Mouse (Mus musculus) liver, embryonic 14.5 days (tissue): Measurements from ENCODE around the gene Mrc1. TPM values are rescaled to one million over a fixed set of nuclear protein-coding genes. Genes with fewer than 3 reads are reported as not detected.

Source experiments
- ATAC-seq: fragments of 200-750 bp; cut with Nextera tagmentation; 2 replicates; pipeline ENCODE4 v1.8.0; 2017; ENCODE audit warnings: moderate number of reproducible peaks, mild to moderate bottlenecking, moderate library complexity; ENCODE audit not compliant: insufficient read depth
- DNase-seq, 3 experiments: peaks; one replicate each; pipeline ENCODE4 v3.0.0-alpha.2; 2012 to 2013; ENCODE audit warnings: low read depth in 3 of 3, low spot score in 3 of 3
- H3K27ac ChIP-seq: fragments of 300-500 bp; sonication (generic); 2 replicates; pipeline ENCODE4 v1.5.1; 2014; ENCODE audit warnings: moderate library complexity, mild to moderate bottlenecking, control low read depth, inconsistent platforms
- H3K27me3 ChIP-seq: fragments of 300-500 bp; sonication (generic); 2 replicates; pipeline ENCODE4 v1.6.1; 2014; ENCODE audit warnings: mild to moderate bottlenecking, low read length, moderate library complexity; ENCODE audit not compliant: control insufficient read depth, insufficient read depth
- H3K36me3 ChIP-seq: fragments of 300-500 bp; sonication (generic); replicated peaks from 2 replicates; pipeline ENCODE4 v1.6.1; 2014; ENCODE audit warnings: low read depth; ENCODE audit not compliant: control insufficient read depth, insufficient read depth
- H3K4me1 ChIP-seq, 2 experiments: fragments of 200-500 bp in 1 of 2; fragments of 300-500 bp in 1 of 2; sonication (generic) in 1 of 2; replicated peaks; 2 replicates each; pipeline ENCODE4 v1.6.1; 2012 to 2014; ENCODE audit warnings: antibody characterized with exemption in 1 of 2, inconsistent platforms in 1 of 2, low read length in 1 of 2; ENCODE audit not compliant: control insufficient read depth in 2 of 2, insufficient read depth in 2 of 2
- H3K4me2 ChIP-seq: fragments of 300-500 bp; sonication (generic); 2 replicates; pipeline ENCODE4 v1.6.1; 2014; ENCODE audit warnings: low read depth, mild to moderate bottlenecking, control low read depth, moderate library complexity
- H3K4me3 ChIP-seq, 2 experiments: fragments of 200-500 bp in 1 of 2; fragments of 300-500 bp in 1 of 2; sonication (generic) in 1 of 2; 2 replicates each; pipeline ENCODE4 v1.5.1; 2012 to 2014; ENCODE audit warnings: low read depth in 2 of 2, low read length in 2 of 2, mild to moderate bottlenecking in 2 of 2, control low read depth in 1 of 2, inconsistent platforms in 1 of 2, moderate library complexity in 1 of 2; ENCODE audit not compliant: insufficient read depth in 1 of 2
- H3K9ac ChIP-seq: fragments of 300-500 bp; sonication (generic); replicated peaks from 2 replicates; pipeline ENCODE4 v1.6.1; 2014; ENCODE audit warnings: mild to moderate bottlenecking, control low read depth, moderate library complexity
- H3K9me3 ChIP-seq: fragments of 300-500 bp; sonication (generic); 2 replicates; pipeline ENCODE4 v1.6.1; 2016; ENCODE audit warnings: low read length, mixed read lengths; ENCODE audit not compliant: control insufficient read depth
- CTCF ChIP-seq: IDR thresholded peaks from 2 replicates; pipeline ENCODE4 v1.5.1; 2016; ENCODE audit warnings: antibody characterized with exemption, low read depth, control low read depth
- EP300 ChIP-seq: IDR thresholded peaks from 2 replicates; pipeline ENCODE4 v1.6.1; 2016; ENCODE audit warnings: antibody characterized with exemption, low read depth
- WGBS: fragments of 180-500 bp; shearing (Covaris S2); extraction: QIAGEN DNeasy Blood & Tissue Kit; methylation state at CpG from one replicate; pipeline ENCODE4 v1.1.7; 2014; ENCODE audit not compliant: insufficient replicate concordance; 5-methylcytosine and 5-hydroxymethylcytosine counted together
- polyA plus RNA-seq, 2 experiments: library from polyadenylated mRNA; depleted of rRNA in 1 of 2; stranded (reverse) in 1 of 2; unstranded in 1 of 2; fragments of >200 nt; fragmentation: Nextera tagmentation in 1 of 2; extraction: Ambion mirVana in 1 of 2; gene quantifications; 2 replicates each; pipeline versions ENCODE4 v1.2.1 to v1.2.3; 2012 to 2014

Gene Mrc1
- polyA plus RNA-seq, 2 experiments: 5.6 to 8.1 TPM

DNA sequence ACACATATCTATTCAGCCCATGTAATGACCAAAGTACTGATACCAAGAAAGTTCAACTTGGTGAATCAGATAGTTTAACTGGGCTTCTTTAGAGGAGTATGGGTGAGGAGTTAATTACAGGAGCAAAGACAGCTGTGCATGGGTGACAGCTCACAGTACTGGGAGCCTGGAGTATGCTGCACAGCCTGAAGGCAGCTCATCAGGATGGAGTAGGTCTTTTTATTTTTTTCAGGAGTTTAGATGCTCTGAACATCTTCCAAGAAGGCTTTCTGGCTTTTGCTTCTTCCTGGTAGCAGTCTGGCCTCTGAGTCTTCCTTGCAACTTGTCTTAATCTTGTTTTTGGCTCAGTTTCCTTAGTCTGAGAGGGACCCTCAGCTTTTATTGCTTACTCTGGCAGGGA is 17.6 kb upstream of the Mrc1 start:
- Histone ChIP-seq H3K27ac (no peak overlapping the region), H3K4me2 (no peak overlapping the region), H3K27me3 (no peaks in the 10 kb centered on the region), H3K9ac (no peak overlapping the region), H3K36me3 (no peaks in the 10 kb centered on the region), H3K4me1 (no peaks in the 10 kb centered on the region), H3K9me3 (no peaks in the 10 kb centered on the region), H3K4me3 (no peak overlapping the region)
- no peak for ATAC-seq
- TF ChIP-seq EP300 (no peak), CTCF (no peak)
- DNase-seq: no peak

DNA sequence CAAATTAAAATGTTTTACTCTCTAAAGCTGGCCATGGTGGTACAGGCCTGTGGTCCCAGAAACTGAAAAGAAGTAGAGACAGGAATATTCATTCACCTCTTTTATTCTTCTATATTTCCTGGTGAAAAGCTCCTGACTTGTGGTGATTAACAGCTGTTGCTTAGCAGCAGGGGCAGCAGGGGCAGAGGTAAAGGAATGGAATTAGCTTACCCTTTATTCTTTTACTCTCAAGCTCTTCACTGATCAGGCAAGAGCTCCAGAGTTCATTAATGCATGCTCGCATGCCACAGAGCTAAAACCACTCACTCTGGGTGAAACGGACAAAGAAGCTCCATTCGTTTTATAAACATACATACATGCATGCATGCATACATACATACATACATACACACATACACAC is 14.4 kb upstream of the Mrc1 start:
- no peak for ATAC-seq
- no peaks in the 10 kb centered on the region for H3K9me3 ChIP-seq
- no peaks in the 10 kb centered on the region for H3K27me3 ChIP-seq
- no peak overlapping the region for H3K27ac ChIP-seq
- no peaks in the 10 kb centered on the region for H3K36me3 ChIP-seq
- H3K9ac ChIP-seq: no peak overlapping the region
- H3K4me1 ChIP-seq: no peaks in the 10 kb centered on the region
- TF ChIP-seq EP300 (no peak), CTCF (no peak)
- H3K4me3 ChIP-seq: no peak overlapping the region
- no peak for DNase-seq
- 51% methylated on average over 3 of the region's 3 CpGs for WGBS
- no peak overlapping the region for H3K4me2 ChIP-seq

DNA sequence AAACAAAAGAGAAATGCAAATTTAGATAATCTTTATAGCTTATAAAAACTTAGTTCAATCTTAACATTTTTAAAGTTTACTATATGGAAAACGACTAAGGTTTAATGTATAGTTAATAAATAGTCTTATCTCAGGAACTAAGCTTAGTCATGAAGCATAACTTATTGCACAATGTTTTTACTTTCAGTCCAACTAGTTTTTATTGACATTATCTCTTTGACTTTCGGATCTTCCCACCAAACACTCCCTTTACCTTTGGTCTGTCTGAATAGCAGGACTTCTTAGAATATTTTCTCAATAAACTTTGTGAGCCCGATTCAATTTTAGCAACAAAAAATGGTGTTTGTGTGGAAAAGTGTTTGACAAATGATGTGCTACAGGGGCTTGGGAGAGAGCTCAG is 12.5 kb upstream of the Mrc1 start:
- Histone ChIP-seq H3K4me1 (no peaks in the 10 kb centered on the region), H3K27ac (no peak overlapping the region), H3K9me3 (no peaks in the 10 kb centered on the region), H3K27me3 (no peaks in the 10 kb centered on the region), H3K36me3 (no peaks in the 10 kb centered on the region), H3K9ac (no peak overlapping the region), H3K4me3 (no peak overlapping the region), H3K4me2 (no peak overlapping the region)
- no peak for DNase-seq
- 48% methylated on average over 3 of the region's 3 CpGs for WGBS
- no peak for ATAC-seq
- TF ChIP-seq EP300 (no peak), CTCF (no peak)

DNA sequence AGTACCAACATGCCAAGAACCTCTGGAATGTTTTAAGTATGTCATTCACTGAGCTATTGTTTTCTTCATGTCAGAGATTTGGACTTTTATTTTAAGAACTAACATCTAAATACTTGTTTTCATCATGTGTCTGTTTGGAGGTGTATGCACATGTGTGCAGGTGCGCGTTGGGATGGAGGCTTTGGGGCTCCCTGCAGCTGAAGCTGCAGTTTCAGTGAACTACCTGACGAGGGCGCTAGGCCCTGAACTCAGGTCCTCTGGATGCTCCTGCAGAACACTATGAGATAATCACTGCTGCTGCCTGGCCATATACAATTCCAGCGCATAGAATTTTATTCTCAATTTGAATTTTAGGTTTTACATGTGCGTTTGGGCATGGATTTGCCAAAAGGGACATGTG is 11.1 kb upstream of the Mrc1 start:
- Histone ChIP-seq H3K9me3 (no peaks in the 10 kb centered on the region), H3K4me1 (no peaks in the 10 kb centered on the region), H3K27ac (no peak overlapping the region), H3K36me3 (no peaks in the 10 kb centered on the region), H3K9ac (no peak overlapping the region), H3K4me3 (no peak overlapping the region), H3K27me3 (no peaks in the 10 kb centered on the region), H3K4me2 (no peak overlapping the region)
- no peak for TF ChIP-seq EP300
- TF ChIP-seq CTCF: peak; percentile 38
- ATAC-seq (no peak), DNase-seq (no peak)
- WGBS: 66% methylated on average over 6 of the region's 6 CpGs

DNA sequence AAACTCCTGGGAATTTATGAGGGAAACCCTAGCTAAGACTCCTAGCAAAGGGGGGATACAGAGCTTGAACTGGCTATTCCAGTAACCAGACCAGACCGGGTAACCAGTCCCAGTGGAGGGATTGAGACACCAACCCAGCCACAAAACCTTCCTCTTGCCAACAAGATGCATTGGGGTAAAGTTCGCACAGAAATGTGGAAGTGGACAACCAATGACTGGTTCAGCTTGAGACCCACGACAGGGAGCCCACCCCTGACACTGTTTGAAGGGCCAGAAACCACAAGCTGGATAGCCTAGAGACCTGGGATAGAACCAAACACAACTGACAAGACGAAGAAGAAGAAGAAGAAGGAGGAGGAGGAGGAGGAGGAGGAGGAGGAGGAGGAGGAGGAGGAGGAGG is 4.8 kb upstream of the Mrc1 start:
- Histone ChIP-seq H3K27me3 (no peaks in the 10 kb centered on the region), H3K9me3 (no peaks in the 10 kb centered on the region), H3K4me3 (no peak overlapping the region), H3K27ac (no peak overlapping the region), H3K36me3 (no peaks in the 10 kb centered on the region), H3K4me1 (0 out of 4 replicates have a peak, but pooled peaks cover 0 to 2% of the 10 kb centered on the region in 2 experiments), H3K4me2 (no peak overlapping the region), H3K9ac (no peak overlapping the region)
- ATAC-seq (no peak), DNase-seq (no peak)
- 21% methylated on average over 3 of the region's 4 CpGs for WGBS
- TF ChIP-seq CTCF (no peak), EP300 (no peak)
